Mouse (Mus musculus) erythroblast, embryonic 14.5 days (primary cell): Measurements from ENCODE around the gene Cpsf3.

Experiments used
- GATA1 ChIP-seq: IDR thresholded peaks from 2 replicates; pipeline ENCODE4 v1.6.1; 2012; ENCODE audit warnings: low read length, inconsistent platforms, mixed read lengths
- TAL1 ChIP-seq: IDR thresholded peaks from 3 replicates; pipeline ENCODE4 v1.6.1; 2012; ENCODE audit warnings: low read length, inconsistent platforms, mixed read lengths

DNA sequence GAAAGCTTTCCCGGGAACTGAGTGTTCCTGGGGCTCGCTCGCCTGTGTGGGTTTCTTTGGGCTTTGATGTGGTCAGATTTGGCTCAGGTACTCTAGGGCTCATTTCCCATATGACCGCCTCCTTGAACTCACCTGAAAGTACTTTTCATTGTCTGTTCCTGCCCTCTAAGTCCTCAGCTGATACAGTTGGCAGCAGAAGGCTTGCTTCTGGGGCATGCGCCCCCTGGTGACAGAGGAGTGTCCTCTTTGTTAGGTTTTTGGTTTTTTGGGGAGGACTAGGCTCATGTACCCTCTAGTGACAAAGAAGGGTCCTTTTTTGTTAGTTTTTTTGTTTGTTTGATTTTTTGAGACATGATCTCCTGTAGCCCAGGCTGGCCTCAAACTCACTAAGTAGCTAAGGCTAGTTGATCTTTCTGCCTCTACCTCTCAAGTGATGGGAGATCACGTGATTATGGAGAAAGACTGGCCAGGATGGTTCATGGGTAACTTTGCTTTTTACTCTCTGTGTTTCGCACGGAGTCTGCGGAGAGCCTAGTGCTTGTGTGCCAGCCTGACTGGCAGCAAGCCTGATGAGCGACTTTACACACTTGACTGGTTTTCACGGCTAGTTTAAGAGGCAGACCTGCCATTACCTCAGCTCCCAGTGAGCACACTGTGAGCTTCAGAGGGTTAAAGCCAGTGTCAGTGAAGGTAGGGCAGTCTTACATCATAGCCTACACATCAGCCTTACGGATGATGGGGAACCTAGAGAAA, 33.1 kb downstream of the Cpsf3 start:
- TF ChIP-seq GATA1 (no peak), TAL1 (no peak)
